Mouse (Mus musculus) C2C12 (cell line): ENCODE measurements around the gene Frmd6.

Source experiments
- CEBPB ChIP-seq: IDR thresholded peaks from one replicate; pipeline ENCODE4 v1.6.1; 2011; ENCODE audit warnings: low read depth, mild to moderate bottlenecking, control low read depth, moderate library complexity
- CTCF ChIP-seq: IDR thresholded peaks from one replicate; pipeline ENCODE4 v1.5.1; 2011; ENCODE audit not compliant: control insufficient read depth, insufficient read depth, insufficient read length
- MAX ChIP-seq: IDR thresholded peaks from one replicate; pipeline ENCODE4 v1.6.1; 2011; ENCODE audit warnings: mild to moderate bottlenecking, control low read depth
- MYOD1 ChIP-seq: IDR thresholded peaks from one replicate; pipeline ENCODE4 v1.6.1; 2011; ENCODE audit warnings: low read depth; ENCODE audit not compliant: control insufficient read depth, insufficient read length
- MYOG ChIP-seq: IDR thresholded peaks from one replicate; pipeline ENCODE4 v1.6.1; 2011; ENCODE audit not compliant: control insufficient read depth, insufficient read length; ENCODE audit errors: extremely low read depth
- USF1 ChIP-seq: IDR thresholded peaks from one replicate; pipeline ENCODE4 v1.6.1; 2011; ENCODE audit warnings: low read depth, mild to moderate bottlenecking, control low read depth, moderate library complexity

DNA sequence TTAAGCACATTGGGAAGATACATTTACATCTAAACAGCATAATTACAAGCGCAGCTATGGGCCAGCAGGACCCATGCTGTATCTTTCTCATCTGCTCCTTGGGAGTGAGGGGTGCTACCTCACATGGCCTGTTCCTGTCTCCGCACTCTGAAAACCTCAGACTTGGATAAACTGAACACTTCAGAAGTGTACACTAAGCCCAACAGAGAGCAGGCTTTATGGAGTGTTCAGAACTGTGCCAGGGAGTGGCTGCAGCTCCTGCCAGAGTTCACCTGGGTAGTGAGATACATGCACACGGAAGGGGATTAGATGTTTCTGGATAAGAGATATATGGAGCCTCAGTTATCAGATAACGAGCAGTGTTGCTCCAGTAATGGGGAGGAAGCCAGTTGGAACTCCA, 8.7 kb downstream of the Frmd6 start:
- TF ChIP-seq CTCF = no peak
- TF ChIP-seq MAX = no peak
- no peak for TF ChIP-seq CEBPB
- TF ChIP-seq MYOG = no peak
- TF ChIP-seq MYOD1 = no peak
- TF ChIP-seq USF1 = no peak
